Mouse (Mus musculus) neural tube, postnatal 0 days (tissue): Measurements from ENCODE around the gene Entpd2. TPM values are rescaled to one million over a fixed set of nuclear protein-coding genes. Genes with fewer than 3 reads are reported as not detected.

Experiments used
- microRNA-seq: library from miRNA; unstranded; fragments of <30 nt; microRNA quantifications from one replicate; pipeline ENCODE4, GENCODE M21; 2016
- polyA plus RNA-seq: library from polyadenylated mRNA; unstranded; fragments of >200 nt; fragmentation: Nextera tagmentation; extraction: Ambion mirVana; gene quantifications from 2 replicates; pipeline ENCODE4 v1.2.1, GENCODE M21; 2015

Gene Entpd2
- polyA plus RNA-seq = 15.6 and 17.4 TPM in 2 replicates

GRCm38 (mm10) chr2:25395721-25396596 is at the start of gene Entpd2:
Entpd2 (plus strand) TSS chr2:25395874.

GRCm38 (mm10) chr2:25356208-25357079 is 39.2 kb upstream of the Entpd2 start, which contains the start of gene Dpp7:
Dpp7 (minus strand) TSS chr2:25356359.

GRCm38 (mm10) chr2:25365091-25365761 is 30.4 kb upstream of the Entpd2 start, which contains the start of gene Uap1l1:
Uap1l1 (minus strand) TSS chr2:25365682.

GRCm38 (mm10) chr2:25371764-25372643 is 23.7 kb upstream of the Entpd2 start, which contains the start of gene Sapcd2:
Sapcd2 (plus strand) TSS chr2:25372321.

GRCm38 (mm10) chr2:25399051-25399450 is 3.4 kb downstream of the Entpd2 start, which contains the start of gene Npdc1:
Npdc1 (plus strand) TSS chr2:25399351.

GRCm38 (mm10) chr2:25422587-25423410 is 27.1 kb downstream of the Entpd2 start, which contains the start of gene Fut7:
Fut7 (plus strand) TSS chr2:25423267.

GRCm38 (mm10) chr2:25428442-25429236 is 33.0 kb downstream of the Entpd2 start, which contains the start of gene Abca2:
Abca2 (plus strand) TSS chr2:25428703.

Small RNA genes lying within 50 kb of the gene (microRNA-seq; reads per million reads assigned to microRNA genes)
- gene Mir3087 = 2.0 reads per million

Other genes with a start within 250 kb of the Entpd2 start
- gene Nrarp, start 215.1 kb upstream of the Entpd2 start, polyA plus RNA-seq = 15.8 TPM in 2 replicates
- gene Tor4a, start 199.0 kb upstream of the Entpd2 start, polyA plus RNA-seq = 1.7 and 2.2 TPM in 2 replicates
- gene Nelfb, start 184.4 kb upstream of the Entpd2 start, polyA plus RNA-seq = 73.6 and 78.9 TPM in 2 replicates
- 0.12 TPM in 1 of 2 replicates, not detected in the other for gene Stpg3, start 181.2 kb upstream of the Entpd2 start, polyA plus RNA-seq
- gene Fam166a, start 177.1 kb upstream of the Entpd2 start, polyA plus RNA-seq = 0.53 TPM in 1 of 2 replicates, not detected in the other
- gene Tubb4b, start 171.2 kb upstream of the Entpd2 start, polyA plus RNA-seq = 538 and 555 TPM in 2 replicates
- gene Slc34a3, start 161.5 kb upstream of the Entpd2 start, polyA plus RNA-seq = not detected in 2 replicates
- gene Rnf224, start 159.1 kb upstream of the Entpd2 start, polyA plus RNA-seq = not detected in 2 replicates
- 233 and 275 TPM in 2 replicates for gene Rnf208, start 153.6 kb upstream of the Entpd2 start, polyA plus RNA-seq
- 0.18 TPM in 1 of 2 replicates, not detected in the other for gene Cysrt1, start 153.4 kb upstream of the Entpd2 start, polyA plus RNA-seq
- 2.6 and 3.2 TPM in 2 replicates for gene AL732309.1, start 149.0 kb upstream of the Entpd2 start, polyA plus RNA-seq
- 23.8 and 25.9 TPM in 2 replicates for gene Tmem203, start 140.4 kb upstream of the Entpd2 start, polyA plus RNA-seq
- 15.4 and 16.4 TPM in 2 replicates for gene Tprn, start 133.3 kb upstream of the Entpd2 start, polyA plus RNA-seq
- gene Ssna1, start 123.4 kb upstream of the Entpd2 start, polyA plus RNA-seq = 166 and 169 TPM in 2 replicates
- 86.3 and 90.8 TPM in 2 replicates for gene Anapc2, start 123.4 kb upstream of the Entpd2 start, polyA plus RNA-seq
- gene Tmem210, start 107.7 kb upstream of the Entpd2 start, polyA plus RNA-seq = 0.34 TPM in 1 of 2 replicates, not detected in the other
- gene Lrrc26, start 106.0 kb upstream of the Entpd2 start, polyA plus RNA-seq = 0.13 and 0.38 TPM in 2 replicates
- gene Grin1, start 76.7 kb upstream of the Entpd2 start, polyA plus RNA-seq = 89.6 and 112 TPM in 2 replicates
- gene Man1b1, start 63.5 kb upstream of the Entpd2 start, polyA plus RNA-seq = 46.6 and 48.4 TPM in 2 replicates
- gene Dpp7, start 39.5 kb upstream of the Entpd2 start, polyA plus RNA-seq = 20.6 and 20.9 TPM in 2 replicates
- gene Uap1l1, start 30.2 kb upstream of the Entpd2 start, polyA plus RNA-seq = 19.7 and 22.7 TPM in 2 replicates
- 16.8 and 18.2 TPM in 2 replicates for gene Sapcd2, start 23.6 kb upstream of the Entpd2 start, polyA plus RNA-seq
- gene Npdc1, start 3.5 kb downstream of the Entpd2 start, polyA plus RNA-seq = 405 and 457 TPM in 2 replicates
- 0.30 and 0.41 TPM in 2 replicates for gene Fut7, start 27.4 kb downstream of the Entpd2 start, polyA plus RNA-seq
- gene Abca2, start 32.8 kb downstream of the Entpd2 start, polyA plus RNA-seq = 11.5 and 17.0 TPM in 2 replicates
- 1.3 and 1.8 TPM in 2 replicates for gene Clic3, start 61.0 kb downstream of the Entpd2 start, polyA plus RNA-seq
- 131 and 140 TPM in 2 replicates for gene Paxx, start 65.2 kb downstream of the Entpd2 start, polyA plus RNA-seq
- 1,109 and 2,669 TPM in 2 replicates for gene Ptgds, start 74.2 kb downstream of the Entpd2 start, polyA plus RNA-seq
- not detected in 2 replicates for gene Lcn12, start 98.0 kb downstream of the Entpd2 start, polyA plus RNA-seq
- 103 and 115 TPM in 2 replicates for gene Fbxw5, start 104.9 kb downstream of the Entpd2 start, polyA plus RNA-seq
- 6.2 TPM in 2 replicates for gene C8g, start 105.8 kb downstream of the Entpd2 start, polyA plus RNA-seq
- gene Traf2, start 151.1 kb downstream of the Entpd2 start, polyA plus RNA-seq = 11.9 and 12.1 TPM in 2 replicates
- gene Edf1, start 162.0 kb downstream of the Entpd2 start, polyA plus RNA-seq = 403 and 421 TPM in 2 replicates
- gene Mamdc4, start 179.0 kb downstream of the Entpd2 start, polyA plus RNA-seq = 1.0 and 3.1 TPM in 2 replicates
- gene Phpt1, start 179.3 kb downstream of the Entpd2 start, polyA plus RNA-seq = 251 and 258 TPM in 2 replicates
- 20.4 and 21.5 TPM in 2 replicates for gene Ajm1, start 185.9 kb downstream of the Entpd2 start, polyA plus RNA-seq
- 56.5 and 61.3 TPM in 2 replicates for gene Rabl6, start 212.6 kb downstream of the Entpd2 start, polyA plus RNA-seq
- gene Ccdc183, start 221.8 kb downstream of the Entpd2 start, polyA plus RNA-seq = 0.45 and 0.50 TPM in 2 replicates
- gene Tmem141, start 226.1 kb downstream of the Entpd2 start, polyA plus RNA-seq = 63.4 and 65.7 TPM in 2 replicates
- 13.4 and 13.6 TPM in 2 replicates for gene Fcna, start 232.2 kb downstream of the Entpd2 start, polyA plus RNA-seq